Mouse (Mus musculus) neural tube, embryonic 15.5 days (tissue): Measurements from ENCODE around the gene Slc1a1. TPM values are rescaled to one million over a fixed set of nuclear protein-coding genes. Genes with fewer than 3 reads are reported as not detected.

Experiments used
- ATAC-seq: fragments of 200-750 bp; cut with Nextera tagmentation; 2 replicates; pipeline ENCODE4 v1.8.0; 2017; ENCODE audit warnings: mild to moderate bottlenecking, moderate TSS enrichment, moderate library complexity; ENCODE audit not compliant: low FRiP score
- H3K27ac ChIP-seq: fragments of 300-500 bp; sonication (generic); replicated peaks from 2 replicates; pipeline ENCODE4 v1.5.1; 2015; ENCODE audit warnings: mild to moderate bottlenecking, inconsistent platforms
- H3K27me3 ChIP-seq: fragments of 300-500 bp; sonication (generic); replicated peaks from 2 replicates; pipeline ENCODE4 v1.6.1; 2015; ENCODE audit warnings: inconsistent platforms
- H3K36me3 ChIP-seq: fragments of 300-500 bp; sonication (generic); 2 replicates; pipeline ENCODE4 v1.6.1; 2015; ENCODE audit warnings: inconsistent platforms
- H3K4me1 ChIP-seq: fragments of 300-500 bp; sonication (generic); 2 replicates; pipeline ENCODE4 v1.6.1; 2015; ENCODE audit warnings: inconsistent platforms
- H3K4me2 ChIP-seq: fragments of 300-500 bp; sonication (generic); 2 replicates; pipeline ENCODE4 v1.6.1; 2015; ENCODE audit warnings: inconsistent platforms, mild to moderate bottlenecking, moderate library complexity
- H3K4me3 ChIP-seq: fragments of 300-500 bp; sonication (generic); replicated peaks from 2 replicates; pipeline ENCODE4 v1.5.1; 2015; ENCODE audit warnings: mild to moderate bottlenecking, inconsistent platforms
- H3K9ac ChIP-seq: fragments of 300-500 bp; sonication (generic); replicated peaks from 2 replicates; pipeline ENCODE4 v1.6.1; 2015; ENCODE audit warnings: mild to moderate bottlenecking, inconsistent platforms
- H3K9me3 ChIP-seq: fragments of 300-500 bp; sonication (generic); replicated peaks from 2 replicates; pipeline ENCODE4 v1.6.1; 2016; ENCODE audit warnings: inconsistent platforms
- WGBS: fragments of 180-500 bp; shearing (Covaris S2); methylation state at CpG from one replicate; pipeline ENCODE4 v1.1.7; 2015; ENCODE audit warnings: mixed read lengths; 5-methylcytosine and 5-hydroxymethylcytosine counted together
- polyA plus RNA-seq: library from polyadenylated mRNA; unstranded; fragments of >200 nt; fragmentation: Nextera tagmentation; extraction: Ambion mirVana; gene quantifications from 2 replicates; pipeline ENCODE4 v1.2.1, GENCODE M21; 2015

The Slc1a1 gene
- polyA plus RNA-seq, 1 experiment from 2014 or later = 57.3 TPM

DNA sequence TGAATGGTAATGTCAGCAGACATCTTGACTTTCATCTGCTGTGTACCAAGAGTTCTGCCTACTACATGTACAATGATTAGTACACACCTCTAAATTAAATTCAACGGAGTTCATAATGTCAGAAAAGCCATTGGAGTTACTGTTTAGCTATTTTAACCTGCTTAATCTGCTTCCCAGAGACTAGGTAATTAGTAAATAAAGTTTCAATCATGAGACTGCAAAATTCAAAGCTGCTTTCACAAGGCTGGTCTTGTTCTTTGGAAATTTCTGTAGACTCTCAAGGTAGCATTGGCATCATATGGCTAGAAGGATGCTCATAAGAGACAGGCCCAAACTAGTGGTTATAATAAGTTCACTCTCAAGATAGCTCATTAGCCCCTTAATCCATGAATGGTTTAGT lies 20.0 kb downstream of the Slc1a1 start:
- H3K9me3 ChIP-seq = no peaks in the 10 kb centered on the region
- H3K27me3 ChIP-seq = no peaks in the 10 kb centered on the region
- H3K36me3 ChIP-seq = no peaks in the 10 kb centered on the region
- no peak for ATAC-seq
- H3K27ac ChIP-seq = no peak overlapping the region
- no peak overlapping the region for H3K4me2 ChIP-seq
- 79% methylated on average over 1 of the region's 1 CpGs for WGBS
- H3K9ac ChIP-seq = no peak overlapping the region
- H3K4me1 ChIP-seq = no peaks in the 10 kb centered on the region
- H3K4me3 ChIP-seq = no peak overlapping the region

DNA sequence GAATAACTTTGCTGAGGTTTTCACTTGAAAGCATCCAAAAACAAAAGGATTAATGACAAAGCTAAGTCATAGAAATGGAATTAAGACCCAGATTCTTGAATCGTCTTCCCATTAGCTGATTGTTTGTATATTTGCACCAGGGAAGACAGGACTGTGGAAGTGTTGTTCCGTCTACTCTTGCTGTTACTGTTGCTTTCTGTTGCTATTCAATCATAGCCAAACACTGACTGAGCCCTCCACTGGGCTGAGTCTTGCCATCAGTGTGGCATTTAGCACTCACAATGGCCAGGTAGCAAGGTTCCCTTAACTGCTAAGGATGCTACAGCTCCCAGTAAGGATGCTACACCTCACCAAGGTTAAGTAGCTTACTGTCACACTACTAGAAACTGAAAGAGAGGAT lies 25.4 kb downstream of the Slc1a1 start:
- no peak overlapping the region for H3K27ac ChIP-seq
- no peaks in the 10 kb centered on the region for H3K4me1 ChIP-seq
- no peaks in the 10 kb centered on the region for H3K36me3 ChIP-seq
- H3K9me3 ChIP-seq = no peaks in the 10 kb centered on the region
- H3K27me3 ChIP-seq = no peaks in the 10 kb centered on the region
- H3K9ac ChIP-seq = no peak overlapping the region
- 92% methylated on average over 2 of the region's 2 CpGs for WGBS
- no peak overlapping the region for H3K4me2 ChIP-seq
- H3K4me3 ChIP-seq = no peak overlapping the region
- no peak for ATAC-seq

- Histone ChIP-seq H3K27me3 (no peaks in the 10 kb centered on the region), H3K36me3 (0 out of 2 replicates have a peak, but pooled peaks cover 3% of the 10 kb centered on the region), H3K9me3 (no peaks in the 10 kb centered on the region), H3K4me2 (no peak overlapping the region), H3K4me1 (peaks cover 9% of the 10 kb centered on the region; the same call in 1 of the 2 replicates), H3K9ac (no peak overlapping the region), H3K4me3 (no peak overlapping the region), H3K27ac (no peak overlapping the region)
- WGBS = 92% methylated on average over 10 of the region's 10 CpGs
- no peak for ATAC-seq
Observed at GRCm38 (mm10) chr19:28863626-28864025, 28.8 kb downstream of the Slc1a1 start.

GRCm38 (mm10) chr19:28864981-28865380 lies 30.1 kb downstream of the Slc1a1 start:
- Histone ChIP-seq H3K4me3 (no peak overlapping the region), H3K27ac (no peak overlapping the region), H3K27me3 (no peaks in the 10 kb centered on the region), H3K36me3 (0 out of 2 replicates have a peak, but pooled peaks cover 3% of the 10 kb centered on the region), H3K9me3 (no peaks in the 10 kb centered on the region), H3K4me1 (peaks cover 9% of the 10 kb centered on the region; the same call in 1 of the 2 replicates), H3K4me2 (no peak overlapping the region), H3K9ac (no peak overlapping the region)
- ATAC-seq = peak; percentile 38; the same call in 1 of the 2 replicates
- WGBS = 36% methylated on average over 6 of the region's 6 CpGs

DNA sequence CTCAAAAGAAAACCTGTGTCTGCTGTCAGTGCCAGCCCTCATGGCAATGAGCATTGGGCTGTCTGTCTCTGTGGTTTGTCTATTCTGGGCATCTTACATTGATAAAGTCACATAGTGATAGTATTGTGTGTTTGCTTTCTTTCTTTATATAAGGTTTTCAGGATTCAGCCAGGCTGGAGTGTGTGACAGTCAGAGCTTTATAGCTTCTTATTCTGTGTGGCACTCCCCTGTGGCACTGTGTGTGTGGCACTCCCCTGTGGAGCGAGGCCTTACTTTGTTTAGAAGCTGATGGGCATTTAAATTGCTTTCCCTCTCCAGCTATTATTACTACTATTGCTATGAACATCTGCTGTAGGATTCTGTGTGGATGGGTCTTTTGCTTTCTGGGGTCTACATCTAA lies 30.7 kb downstream of the Slc1a1 start:
- Histone ChIP-seq H3K36me3 (0 out of 2 replicates have a peak, but pooled peaks cover 3% of the 10 kb centered on the region), H3K4me3 (no peak overlapping the region), H3K27me3 (no peaks in the 10 kb centered on the region), H3K9me3 (no peaks in the 10 kb centered on the region), H3K4me1 (peaks cover 9% of the 10 kb centered on the region; the same call in 1 of the 2 replicates), H3K27ac (peak overlapping the region; percentile 68; the same call in 1 of the 2 replicates), H3K9ac (no peak overlapping the region), H3K4me2 (no peak overlapping the region)
- WGBS = 32% methylated on average over 1 of the region's 1 CpGs
- peak; percentile 68; the same call in 1 of the 2 replicates for ATAC-seq

DNA sequence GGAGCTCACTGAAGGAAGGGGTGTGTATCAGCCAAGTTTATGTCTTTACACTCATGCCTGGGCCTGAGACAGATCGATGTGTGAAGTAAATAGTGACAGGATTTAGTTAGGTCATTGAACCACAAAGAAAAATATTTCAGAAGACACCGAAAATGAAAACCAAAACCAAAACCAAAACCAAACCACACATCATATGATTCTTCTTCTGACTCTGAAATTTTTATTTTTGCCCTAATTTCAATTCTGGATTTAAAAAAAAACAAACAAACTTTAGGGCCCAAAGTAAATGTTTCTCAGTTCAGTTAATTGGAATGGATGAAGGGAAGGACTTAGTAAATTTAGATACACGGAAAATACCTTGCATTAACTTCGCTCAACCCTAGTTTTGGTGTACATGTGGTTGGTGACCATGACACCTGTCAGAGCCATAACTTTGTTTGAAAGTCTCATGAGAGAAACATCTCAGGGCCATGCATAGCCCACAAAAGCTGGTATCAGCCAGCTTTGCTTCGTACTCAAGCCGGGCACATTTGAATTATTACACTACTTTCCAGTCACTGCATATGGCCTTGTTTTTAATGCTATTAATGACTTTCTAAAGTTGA lies 34.5 kb downstream of the Slc1a1 start:
- Histone ChIP-seq H3K4me3 (no peak overlapping the region), H3K36me3 (0 out of 2 replicates have a peak, but pooled peaks cover 3% of the 10 kb centered on the region), H3K27ac (no peak overlapping the region), H3K9ac (no peak overlapping the region), H3K9me3 (no peaks in the 10 kb centered on the region), H3K4me1 (peaks cover 9% of the 10 kb centered on the region; the same call in 1 of the 2 replicates), H3K27me3 (no peaks in the 10 kb centered on the region), H3K4me2 (no peak overlapping the region)
- WGBS = 89% methylated on average over 6 of the region's 6 CpGs
- no peak for ATAC-seq

GRCm38 (mm10) chr19:28870351-28870750 lies 35.5 kb downstream of the Slc1a1 start:
- H3K9me3 ChIP-seq = no peaks in the 10 kb centered on the region
- 86% methylated on average over 1 of the region's 2 CpGs for WGBS
- no peak overlapping the region for H3K4me3 ChIP-seq
- H3K36me3 ChIP-seq = 0 out of 2 replicates have a peak, but pooled peaks cover 3% of the 10 kb centered on the region
- ATAC-seq = no peak
- peaks cover 9% of the 10 kb centered on the region; the same call in 1 of the 2 replicates for H3K4me1 ChIP-seq
- no peak overlapping the region for H3K4me2 ChIP-seq
- H3K27me3 ChIP-seq = no peaks in the 10 kb centered on the region
- no peak overlapping the region for H3K27ac ChIP-seq
- no peak overlapping the region for H3K9ac ChIP-seq

DNA sequence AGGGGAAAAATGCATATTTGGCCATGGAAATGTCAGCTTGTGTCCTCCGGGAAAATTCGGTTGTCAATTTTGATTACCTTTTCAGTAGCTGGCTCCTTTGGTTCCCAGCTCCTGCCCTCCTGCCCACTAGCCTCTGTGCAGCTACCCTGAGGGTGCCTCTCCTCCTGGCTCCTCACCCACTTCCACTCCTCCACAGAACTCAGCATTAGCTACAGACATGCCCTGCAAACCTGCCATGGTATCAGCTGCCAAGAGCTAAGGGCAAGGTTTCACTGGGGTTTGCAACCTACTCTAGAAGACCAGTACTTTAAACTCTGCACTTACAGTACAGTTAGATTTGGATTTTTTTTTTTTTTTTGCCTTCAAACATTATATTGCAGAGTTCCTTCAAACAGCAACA lies 44.6 kb downstream of the Slc1a1 start:
- 94% methylated on average over 2 of the region's 2 CpGs for WGBS
- ATAC-seq = no peak

GRCm38 (mm10) chr19:28883126-28883525 lies 48.3 kb downstream of the Slc1a1 start:
- Histone ChIP-seq H3K9ac (no peak overlapping the region), H3K27me3 (no peaks in the 10 kb centered on the region), H3K4me2 (no peak overlapping the region), H3K9me3 (no peaks in the 10 kb centered on the region), H3K27ac (no peak overlapping the region), H3K4me1 (no peaks in the 10 kb centered on the region), H3K4me3 (no peak overlapping the region), H3K36me3 (0 out of 2 replicates have a peak, but pooled peaks cover 2% of the 10 kb centered on the region)
- 59% methylated on average over 1 of the region's 1 CpGs for WGBS
- no peak for ATAC-seq

More for the DNA sequence above, 44.6 kb downstream of the Slc1a1 start:
- Histone ChIP-seq H3K27ac (no peak overlapping the region), H3K36me3 (0 out of 2 replicates have a peak, but pooled peaks cover 2% of the 10 kb centered on the region), H3K4me1 (no peaks in the 10 kb centered on the region), H3K9me3 (no peaks in the 10 kb centered on the region), H3K27me3 (no peaks in the 10 kb centered on the region), H3K9ac (no peak overlapping the region), H3K4me3 (no peak overlapping the region), H3K4me2 (no peak overlapping the region)

- no peak overlapping the region for H3K9ac ChIP-seq
- WGBS = 55% methylated on average over 1 of the region's 1 CpGs
- no peak overlapping the region for H3K4me3 ChIP-seq
- H3K36me3 ChIP-seq = 0 out of 2 replicates have a peak, but pooled peaks cover 2% of the 10 kb centered on the region
- H3K9me3 ChIP-seq = no peaks in the 10 kb centered on the region
- ATAC-seq = no peak
- H3K27me3 ChIP-seq = no peaks in the 10 kb centered on the region
- no peak overlapping the region for H3K27ac ChIP-seq
- peaks cover 4% of the 10 kb centered on the region; the same call in 1 of the 2 replicates for H3K4me1 ChIP-seq
- H3K4me2 ChIP-seq = no peak overlapping the region
Observed at GRCm38 (mm10) chr19:28888496-28888895, 53.6 kb downstream of the Slc1a1 start.

- no peak for ATAC-seq
- Histone ChIP-seq H3K4me3 (no peak overlapping the region), H3K36me3 (no peaks in the 10 kb centered on the region), H3K4me2 (no peak overlapping the region), H3K27me3 (no peaks in the 10 kb centered on the region), H3K9ac (no peak overlapping the region), H3K4me1 (peaks cover 4% of the 10 kb centered on the region; the same call in 1 of the 2 replicates), H3K9me3 (no peaks in the 10 kb centered on the region), H3K27ac (no peak overlapping the region)
- WGBS = 74% methylated on average over 2 of the region's 3 CpGs
Observed at GRCm38 (mm10) chr19:28889251-28889650, 54.4 kb downstream of the Slc1a1 start.

DNA sequence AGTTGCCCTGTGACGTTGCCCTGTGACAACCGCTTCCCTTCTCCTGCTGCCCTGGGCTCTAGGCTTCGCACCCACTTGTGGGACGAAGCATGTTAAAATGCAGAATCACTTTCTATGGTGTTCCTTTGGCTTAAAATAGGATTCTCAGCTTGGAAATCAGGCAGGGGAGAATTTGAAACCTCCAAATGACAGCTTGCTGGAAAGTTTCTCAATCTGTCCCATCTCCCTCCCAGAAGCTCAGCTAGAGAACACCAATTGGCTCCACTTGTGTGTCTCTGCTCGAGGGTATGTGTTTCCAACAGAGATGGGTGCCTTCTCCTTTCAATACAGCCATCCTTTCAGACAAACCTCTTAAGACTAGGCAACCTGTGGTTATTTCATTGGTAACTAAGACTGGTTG lies 56.4 kb downstream of the Slc1a1 start:
- no peaks in the 10 kb centered on the region for H3K27me3 ChIP-seq
- no peak overlapping the region for H3K9ac ChIP-seq
- peaks cover 4% of the 10 kb centered on the region; the same call in 1 of the 2 replicates for H3K4me1 ChIP-seq
- 68% methylated on average over 5 of the region's 5 CpGs for WGBS
- no peak overlapping the region for H3K4me3 ChIP-seq
- ATAC-seq = no peak
- no peak overlapping the region for H3K27ac ChIP-seq
- H3K4me2 ChIP-seq = no peak overlapping the region
- no peaks in the 10 kb centered on the region for H3K9me3 ChIP-seq
- no peaks in the 10 kb centered on the region for H3K36me3 ChIP-seq
